Mouse (Mus musculus) heart, postnatal 36 days (tissue): Measurements from ENCODE around the gene Kctd21. TPM values are rescaled to one million over a fixed set of nuclear protein-coding genes. Genes with fewer than 3 reads are reported as not detected.
A peak's percentile ranks its signal among the peaks of the same experiment; 100 is the strongest.

Experiments
- DNase-seq, 2 experiments: peaks; one replicate each; pipeline ENCODE4 v3.0.0; 2021 to 2022
- intact Hi-C: fragments of 180-260 bp; cut with DNase I; formaldehyde crosslinking; loops from one replicate; pipeline ENCODE4 v1.15.1; 2025
- total RNA-seq, 2 experiments: library from RNA; stranded (reverse); gene quantifications; 2 replicates each; pipeline ENCODE4 v1.2.3; 2021

Kctd21 gene
- total RNA-seq, 2 experiments from 2014 or later = 2.7 to 4.7 TPM

- DNase-seq = no peak
- intact Hi-C loops = no loop called here
Measured at GRCm38 (mm10) chr7:97346111-97346821, 14.1 kb downstream of the Kctd21 start.

- intact Hi-C loops = no loop called here
- no peak for DNase-seq
Measured at GRCm38 (mm10) chr7:97346822-97347166, 14.7 kb downstream of the Kctd21 start.

- DNase-seq = no peak
- intact Hi-C loops = no loop called here
Measured at GRCm38 (mm10) chr7:97347464-97347863, 15.3 kb downstream of the Kctd21 start.

- intact Hi-C loops = no loop called here
- DNase-seq = no peak
Measured at GRCm38 (mm10) chr7:97348318-97348717, 16.2 kb downstream of the Kctd21 start.

- no peak for DNase-seq
- intact Hi-C loops = no loop called here
Measured at GRCm38 (mm10) chr7:97348836-97349235, 16.7 kb downstream of the Kctd21 start.

GRCm38 (mm10) chr7:97349438-97349837, 17.3 kb downstream of the Kctd21 start:
- intact Hi-C loops = no loop called here

GRCm38 (mm10) chr7:97350891-97351290, 18.8 kb downstream of the Kctd21 start:
- no peak for DNase-seq
- intact Hi-C loops = no loop called here

More at GRCm38 (mm10) chr7:97349438-97349837, 17.3 kb downstream of the Kctd21 start:
- no peak for DNase-seq

GRCm38 (mm10) chr7:97351792-97352513, 19.8 kb downstream of the Kctd21 start:
- no peak for DNase-seq
- intact Hi-C loops = no loop called here

- intact Hi-C loops = no loop called here
- DNase-seq = no peak
Measured at GRCm38 (mm10) chr7:97353356-97353755, 21.2 kb downstream of the Kctd21 start.

- peak in 1 of 2 experiments; percentile 32 for DNase-seq
- intact Hi-C loops = loop anchor here (5.0 kb wide), 1 partner anchor 388 kb away; no protein-coding TSS in a partner anchor
Measured at GRCm38 (mm10) chr7:97355068-97355841, 23.1 kb downstream of the Kctd21 start.

- DNase-seq = no peak
- intact Hi-C loops = loop anchor here (5.0 kb wide), 1 partner anchor 389 kb away; no protein-coding TSS in a partner anchor
Measured at GRCm38 (mm10) chr7:97356253-97356652, 24.1 kb downstream of the Kctd21 start.

GRCm38 (mm10) chr7:97356875-97357276, 24.7 kb downstream of the Kctd21 start:
- peak; percentile 62 to 68 for DNase-seq
- intact Hi-C loops = loop anchor here (5.0 kb wide), 1 partner anchor 390 kb away; no protein-coding TSS in a partner anchor

- intact Hi-C loops = loop anchor here (5.0 kb wide), 1 partner anchor 391 kb away; no protein-coding TSS in a partner anchor
- no peak for DNase-seq
Measured at GRCm38 (mm10) chr7:97357840-97358239, 25.7 kb downstream of the Kctd21 start.

GRCm38 (mm10) chr7:97358347-97358746, 26.2 kb downstream of the Kctd21 start:
- intact Hi-C loops = loop anchor here (5.0 kb wide), 1 partner anchor 391 kb away; no protein-coding TSS in a partner anchor
- no peak for DNase-seq

- DNase-seq = no peak
- intact Hi-C loops = no loop called here
Measured at GRCm38 (mm10) chr7:97360166-97360565, 28.0 kb downstream of the Kctd21 start.

- no peak for DNase-seq
- intact Hi-C loops = no loop called here
Measured at GRCm38 (mm10) chr7:97360955-97361354, 28.8 kb downstream of the Kctd21 start.

- intact Hi-C loops = no loop called here
- no peak for DNase-seq
Measured at GRCm38 (mm10) chr7:97361467-97361866, 29.3 kb downstream of the Kctd21 start.

GRCm38 (mm10) chr7:97365887-97366286, 33.8 kb downstream of the Kctd21 start:
- intact Hi-C loops = no loop called here

GRCm38 (mm10) chr7:97375101-97375500, 43.0 kb downstream of the Kctd21 start:
- intact Hi-C loops = no loop called here
- no peak for DNase-seq

More at GRCm38 (mm10) chr7:97365887-97366286, 33.8 kb downstream of the Kctd21 start:
- no peak for DNase-seq

- no peak for DNase-seq
Measured at GRCm38 (mm10) chr7:97375906-97376305, 43.8 kb downstream of the Kctd21 start.

GRCm38 (mm10) chr7:97379304-97379703, 47.2 kb downstream of the Kctd21 start:
- intact Hi-C loops = no loop called here
- DNase-seq = no peak

More at GRCm38 (mm10) chr7:97375906-97376305, 43.8 kb downstream of the Kctd21 start:
- intact Hi-C loops = no loop called here
